Mouse (Mus musculus) ovary, postnatal 36 days (tissue): ENCODE results near the gene Ano4.

Experiments
- DNase-seq: peaks from one replicate; pipeline ENCODE4 v3.0.0; 2022; ENCODE audit warnings: low spot score, mixed read lengths

Ano4 gene

GRCm38 (mm10) chr10:89280402-89280801 is 64.2 kb downstream of the Ano4 start:
- DNase-seq: no peak

GRCm38 (mm10) chr10:89273001-89273680 is 71.4 kb downstream of the Ano4 start:
- no peak for DNase-seq

- DNase-seq: no peak
These were observed 77.2 kb downstream of the Ano4 start for GRCm38 (mm10) chr10:89267312-89267711.

- DNase-seq: no peak
These were observed 81.2 kb downstream of the Ano4 start for GRCm38 (mm10) chr10:89263396-89263795.

GRCm38 (mm10) chr10:89257457-89258381 is 86.8 kb downstream of the Ano4 start:
- peak; percentile 8 for DNase-seq

GRCm38 (mm10) chr10:89256762-89257456 is 87.7 kb downstream of the Ano4 start:
- no peak for DNase-seq

- DNase-seq: no peak
These were observed 89.8 kb downstream of the Ano4 start for GRCm38 (mm10) chr10:89254765-89255164.

- DNase-seq: no peak
These were observed 90.8 kb downstream of the Ano4 start for GRCm38 (mm10) chr10:89253799-89254198.

GRCm38 (mm10) chr10:89252636-89253035 is 91.9 kb downstream of the Ano4 start:
- DNase-seq: no peak

- DNase-seq: no peak
These were observed 100.8 kb downstream of the Ano4 start for GRCm38 (mm10) chr10:89243808-89244207.

GRCm38 (mm10) chr10:89224524-89224923 is 120.0 kb downstream of the Ano4 start:
- peak; percentile 43 for DNase-seq

- DNase-seq: no peak
These were observed 122.1 kb downstream of the Ano4 start for GRCm38 (mm10) chr10:89222284-89222989.

- no peak for DNase-seq
These were observed 128.5 kb downstream of the Ano4 start for GRCm38 (mm10) chr10:89216078-89216477.

- DNase-seq: no peak
These were observed 138.7 kb downstream of the Ano4 start for GRCm38 (mm10) chr10:89205858-89206257.

GRCm38 (mm10) chr10:89196444-89196843 is 148.1 kb downstream of the Ano4 start:
- no peak for DNase-seq

- no peak for DNase-seq
These were observed 149.5 kb downstream of the Ano4 start for GRCm38 (mm10) chr10:89195068-89195467.

- no peak for DNase-seq
These were observed 150.1 kb downstream of the Ano4 start for GRCm38 (mm10) chr10:89194440-89194839.

GRCm38 (mm10) chr10:89177921-89178320 is 166.6 kb downstream of the Ano4 start:
- DNase-seq: no peak

GRCm38 (mm10) chr10:89164533-89164932 is 180.0 kb downstream of the Ano4 start:
- DNase-seq: no peak

GRCm38 (mm10) chr10:89155502-89155901 is 189.1 kb downstream of the Ano4 start:
- no peak for DNase-seq

GRCm38 (mm10) chr10:89154797-89155465 is 189.6 kb downstream of the Ano4 start:
- DNase-seq: no peak
